Mouse (Mus musculus): ENCODE data around the gene Sox15. TPM values are rescaled to one million over a fixed set of nuclear protein-coding genes. Genes with fewer than 3 reads are reported as not detected.

The Sox15 gene
- polyA plus RNA-seq, 1 experiment from 2014 or later: not detected

DNA sequence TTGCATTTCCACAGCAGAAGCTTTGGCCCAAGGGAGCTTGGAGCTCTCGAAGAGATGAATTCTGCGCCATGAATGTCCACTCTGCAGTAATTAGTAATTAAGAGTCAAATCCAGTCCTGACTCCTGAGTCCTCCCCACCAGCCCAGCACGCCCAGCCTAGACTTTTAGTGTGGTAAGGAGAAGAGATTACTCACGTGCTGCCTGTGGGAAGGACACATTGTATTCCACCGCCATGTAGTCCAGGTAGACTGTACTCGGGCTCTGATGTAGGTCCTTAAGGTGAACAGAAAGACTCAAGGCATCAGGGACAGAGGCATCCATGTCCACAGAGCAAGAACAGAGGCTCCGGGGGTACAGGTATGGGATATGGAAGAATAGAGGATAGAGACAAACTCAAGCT lies 9.7 kb downstream of the Sox15 start:
- Histone ChIP-seq H3K9ac (replicated peaks) (no peak overlapping the region), H3K27ac (0 out of 2 replicates have a peak overlapping the region, but pooled peaks have one; percentile 9), H3K27me3 (no peaks in the 10 kb centered on the region), H3K9me3 (no peaks in the 10 kb centered on the region), H3K4me1 (replicated peaks) (peaks cover 25% of the 10 kb centered on the region), H3K36me3 (peaks cover 60% of the 10 kb centered on the region), H3K4me3 (replicated peaks) (no peak overlapping the region), H3K4me2 (no peak overlapping the region)
- WGBS: 92% methylated on average over 7 of the region's 7 CpGs
- no peak for ATAC-seq (ENCODE audit: insufficient number of reproducible peaks, insufficient read depth, low FRiP score, low TSS enrichment, low read depth)

DNA sequence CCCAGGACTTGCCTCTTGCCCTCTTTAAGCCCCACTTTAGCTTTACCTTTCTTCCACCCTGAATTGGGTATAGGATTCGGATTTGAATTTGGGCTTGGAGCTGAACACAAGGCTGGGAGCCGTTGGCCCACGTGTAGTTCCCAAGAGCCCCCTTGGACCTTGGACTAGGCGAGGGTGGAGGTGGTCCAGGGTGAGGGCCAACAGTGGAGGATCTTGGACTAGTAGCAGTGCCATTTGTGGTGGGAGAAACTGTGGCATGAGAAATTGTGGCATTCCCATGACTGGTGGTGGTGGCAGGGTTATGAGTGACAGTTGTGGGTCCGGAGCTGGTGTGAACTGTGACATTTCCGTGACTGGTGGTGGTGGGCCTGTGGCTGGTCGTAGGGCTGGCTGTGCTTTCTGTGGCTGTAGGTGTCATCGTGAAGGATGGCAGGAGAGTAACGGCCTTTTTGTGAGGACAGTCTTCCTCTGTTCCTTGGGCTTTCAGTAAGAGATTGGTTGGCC lies 10.4 kb downstream of the Sox15 start:
- Histone ChIP-seq H3K36me3 (peaks cover 67% of the 10 kb centered on the region), H3K27me3 (no peaks in the 10 kb centered on the region), H3K4me2 (no peak overlapping the region), H3K9me3 (no peaks in the 10 kb centered on the region), H3K4me3 (replicated peaks) (0 out of 2 replicates have a peak overlapping the region, but pooled peaks have one; percentile 12), H3K4me1 (replicated peaks) (peaks cover 32% of the 10 kb centered on the region), H3K9ac (replicated peaks) (no peak overlapping the region), H3K27ac (peak overlapping the region; percentile 50; the same call in 1 of the 2 replicates)
- 74% methylated on average over 9 of the region's 9 CpGs for WGBS
- no peak for ATAC-seq (ENCODE audit: insufficient number of reproducible peaks, insufficient read depth, low FRiP score, low TSS enrichment, low read depth)

DNA sequence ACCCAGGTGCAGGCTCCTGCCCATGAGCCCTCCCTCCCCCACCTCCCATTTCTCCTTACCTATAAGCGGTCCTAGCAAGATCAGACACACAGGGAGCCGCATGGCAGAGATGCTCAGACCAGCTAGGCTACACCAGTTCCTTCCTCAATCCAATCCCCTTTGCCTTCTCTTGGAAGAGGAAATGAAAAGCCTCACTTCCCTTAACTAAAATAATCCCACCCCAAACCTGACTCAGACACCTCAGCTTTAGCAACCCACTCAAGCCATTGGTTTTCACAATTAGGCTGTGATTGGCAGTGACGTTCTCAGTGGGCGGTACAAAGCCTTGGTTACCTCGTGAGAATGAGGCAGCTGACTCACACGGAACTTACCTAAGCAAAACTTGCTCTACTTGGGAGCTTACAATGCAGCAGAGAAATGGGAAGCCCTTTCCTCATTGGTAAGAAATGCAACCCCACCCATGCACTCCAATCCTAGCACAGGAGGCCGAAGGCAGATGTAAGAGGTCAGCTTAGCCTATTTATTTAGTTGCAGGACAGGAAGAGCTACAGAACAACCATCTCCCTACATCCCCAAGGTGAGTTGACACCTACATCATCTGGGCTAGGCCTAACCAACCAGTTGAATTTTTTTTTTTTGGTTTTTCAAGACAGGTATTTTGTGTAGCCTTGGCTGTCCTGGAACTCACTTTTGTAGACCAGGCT lies 11.0 kb downstream of the Sox15 start, which contains the start of gene Cd68:
Cd68 (minus strand) TSS at position 193 of the 704 bp plus-strand sequence.
- no peak within 1 kb of the TSS for H3K9ac ChIP-seq (replicated peaks)
- H3K27ac ChIP-seq: peak within 1 kb of the TSS; percentile 50; the same call in 1 of the 2 replicates
- 30% methylated on average over 7 of the region's 7 CpGs for WGBS
- no peaks in the 10 kb centered on the region for H3K27me3 ChIP-seq
- H3K4me3 ChIP-seq (replicated peaks): peak within 1 kb of the TSS; percentile 12
- H3K4me2 ChIP-seq: no peak within 1 kb of the TSS
- H3K36me3 ChIP-seq: peaks cover 72% of the 10 kb centered on the region
- no peaks in the 10 kb centered on the region for H3K9me3 ChIP-seq
- peaks cover 32% of the 10 kb centered on the region for H3K4me1 ChIP-seq (replicated peaks)
- ATAC-seq (ENCODE audit: insufficient number of reproducible peaks, insufficient read depth, low FRiP score, low TSS enrichment, low read depth): no peak

DNA sequence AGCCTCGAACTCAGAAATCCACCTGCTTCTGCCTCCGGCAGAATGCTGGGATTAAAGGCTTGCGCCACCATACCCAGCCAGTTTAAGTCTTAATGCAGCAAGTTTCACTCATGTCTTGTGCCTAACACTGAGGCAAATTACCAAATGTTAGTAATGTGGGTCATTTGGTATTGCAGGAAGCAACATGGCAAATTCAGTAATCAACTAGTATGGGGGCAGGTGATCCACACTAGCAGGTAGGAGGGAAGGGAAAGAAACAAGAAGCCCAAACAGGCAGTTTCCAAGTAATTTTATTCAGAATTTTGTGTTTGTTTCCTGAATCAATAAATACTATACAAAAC lies 11.5 kb downstream of the Sox15 start:
- WGBS: 86% methylated on average over 3 of the region's 3 CpGs
- H3K4me3 ChIP-seq (replicated peaks): peak overlapping the region; percentile 12
- no peaks in the 10 kb centered on the region for H3K9me3 ChIP-seq
- no peak for ATAC-seq (ENCODE audit: insufficient number of reproducible peaks, insufficient read depth, low FRiP score, low TSS enrichment, low read depth)
- H3K27ac ChIP-seq: no peak overlapping the region
- peaks cover 72% of the 10 kb centered on the region for H3K36me3 ChIP-seq
- no peak overlapping the region for H3K9ac ChIP-seq (replicated peaks)
- H3K4me2 ChIP-seq: no peak overlapping the region
- H3K4me1 ChIP-seq (replicated peaks): peaks cover 27% of the 10 kb centered on the region
- H3K27me3 ChIP-seq: no peaks in the 10 kb centered on the region

DNA sequence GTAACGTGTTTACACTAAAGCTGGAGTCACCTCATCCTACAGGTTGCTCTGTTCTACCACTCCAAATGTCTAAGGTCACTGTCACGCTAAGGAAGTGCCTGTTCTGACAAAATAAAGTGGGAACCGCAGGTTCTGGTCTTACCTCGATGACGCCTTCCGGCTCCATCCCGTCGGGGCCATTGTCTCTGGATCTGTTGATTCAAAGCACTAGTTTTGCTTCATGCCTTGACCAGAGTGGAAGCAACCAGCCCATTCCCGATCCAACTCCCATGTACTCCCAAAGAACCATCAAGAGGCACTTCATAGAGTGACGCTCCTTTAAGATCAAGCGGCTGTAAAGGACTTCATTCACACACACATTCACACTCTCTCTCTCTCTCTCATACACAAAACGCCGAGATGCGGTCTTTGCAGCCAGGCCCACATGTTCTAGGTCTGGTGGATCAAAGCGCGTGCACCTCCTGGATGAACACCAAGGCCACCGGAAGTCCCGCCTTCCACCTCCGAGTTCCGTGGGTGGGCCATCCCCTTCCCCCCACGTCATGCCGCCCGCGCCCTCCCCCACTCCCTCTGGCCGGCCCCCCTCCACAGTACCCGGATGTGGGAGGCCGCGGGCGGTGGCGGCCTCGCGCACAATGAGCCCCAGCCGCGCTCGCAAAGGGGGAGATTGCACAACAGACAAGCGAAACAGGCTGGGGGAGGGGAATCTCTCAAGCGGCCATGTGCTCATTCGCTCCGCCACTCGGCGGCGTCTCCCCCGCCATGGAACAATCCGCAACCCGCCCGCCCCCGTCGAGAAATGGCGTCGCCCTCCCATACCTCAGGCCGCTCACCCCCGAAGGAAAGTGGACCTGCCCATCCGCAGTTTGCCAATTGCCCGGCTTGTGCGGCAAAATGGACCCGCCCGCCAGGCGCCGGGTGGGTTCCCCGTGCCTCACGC lies 15.9 kb downstream of the Sox15 start:
- under 1% methylated on average over 60 of the region's 61 CpGs for WGBS
- Histone ChIP-seq H3K4me3 (replicated peaks) (peak overlapping the region; percentile 100), H3K27ac (peak overlapping the region; percentile 97), H3K9me3 (no peaks in the 10 kb centered on the region), H3K9ac (replicated peaks) (peak overlapping the region; percentile 99), H3K4me1 (replicated peaks) (peaks cover 22% of the 10 kb centered on the region), H3K36me3 (peaks cover 78% of the 10 kb centered on the region), H3K27me3 (no peaks in the 10 kb centered on the region), H3K4me2 (peak overlapping the region; percentile 98)
- peak; percentile 30; the same call in 1 of the 2 replicates for ATAC-seq (ENCODE audit: insufficient number of reproducible peaks, insufficient read depth, low FRiP score, low TSS enrichment, low read depth)

DNA sequence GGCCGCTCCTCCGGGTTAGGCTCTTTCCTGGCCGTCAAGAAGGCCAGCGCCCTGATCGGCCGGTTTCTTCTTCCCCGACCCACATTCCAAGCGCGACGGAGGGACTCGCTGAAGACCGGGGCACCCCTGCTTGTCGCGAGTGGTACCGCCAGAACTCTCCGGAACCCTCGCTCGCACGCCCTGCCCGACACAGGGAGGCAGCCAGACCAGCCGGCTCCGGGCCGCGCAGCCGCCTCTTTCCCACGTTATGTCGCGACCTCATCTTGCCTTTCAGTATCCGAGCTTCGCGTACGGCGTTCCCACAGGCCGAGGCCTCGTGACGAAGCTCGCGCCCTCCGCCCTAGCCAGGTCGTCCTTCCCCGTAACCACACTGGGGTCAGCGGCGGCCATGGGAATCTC lies 16.6 kb downstream of the Sox15 start:
- peaks cover 22% of the 10 kb centered on the region for H3K4me1 ChIP-seq (replicated peaks)
- H3K4me3 ChIP-seq (replicated peaks): peak overlapping the region; percentile 100
- peak; percentile 21 for ATAC-seq (ENCODE audit: insufficient number of reproducible peaks, insufficient read depth, low FRiP score, low TSS enrichment, low read depth)
- WGBS: under 1% methylated on average over 43 of the region's 43 CpGs
- peak overlapping the region; percentile 99 for H3K9ac ChIP-seq (replicated peaks)
- peaks cover 78% of the 10 kb centered on the region for H3K36me3 ChIP-seq
- peak overlapping the region; percentile 97 for H3K27ac ChIP-seq
- peak overlapping the region; percentile 98 for H3K4me2 ChIP-seq
- no peaks in the 10 kb centered on the region for H3K9me3 ChIP-seq
- H3K27me3 ChIP-seq: no peaks in the 10 kb centered on the region

DNA sequence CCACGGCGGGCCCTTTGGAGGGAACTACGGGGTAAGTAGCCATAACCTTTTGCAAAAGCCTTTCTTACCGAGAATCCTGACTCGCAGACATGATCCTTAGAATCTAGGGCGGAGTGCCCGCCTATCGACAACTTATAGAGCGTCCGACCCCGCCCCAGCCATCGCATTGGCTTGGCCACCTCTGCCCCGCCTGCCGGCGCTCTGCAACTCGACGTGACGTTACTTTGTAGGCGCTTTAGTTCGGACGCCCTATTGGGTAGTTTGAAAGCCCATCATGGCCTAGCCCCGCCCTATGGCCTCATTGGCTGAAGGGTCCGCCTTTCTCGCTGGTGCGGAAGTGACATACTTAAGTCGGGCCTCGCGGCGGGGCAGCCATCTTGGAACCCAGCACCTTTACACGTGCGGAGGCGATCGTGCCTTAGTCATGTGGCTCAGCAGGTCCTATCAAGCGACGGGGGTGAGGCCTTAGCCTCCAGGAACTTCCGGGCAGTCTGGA lies 17.1 kb downstream of the Sox15 start, which contains the start of gene Eif4a1:
Eif4a1 (minus strand) TSS at position 213 of the 496 bp plus-strand sequence.
- peak; percentile 98 for ATAC-seq (ENCODE audit: insufficient number of reproducible peaks, insufficient read depth, low FRiP score, low TSS enrichment, low read depth)
- H3K27ac ChIP-seq: peak within 1 kb of the TSS; percentile 97
- H3K4me2 ChIP-seq: peak within 1 kb of the TSS; percentile 98
- no peaks in the 10 kb centered on the region for H3K27me3 ChIP-seq
- H3K9me3 ChIP-seq: no peaks in the 10 kb centered on the region
- peaks cover 22% of the 10 kb centered on the region for H3K4me1 ChIP-seq (replicated peaks)
- H3K36me3 ChIP-seq: peaks cover 80% of the 10 kb centered on the region
- WGBS: under 1% methylated on average over 36 of the region's 36 CpGs
- peak within 1 kb of the TSS; percentile 100 for H3K4me3 ChIP-seq (replicated peaks)
- peak within 1 kb of the TSS; percentile 99 for H3K9ac ChIP-seq (replicated peaks)

DNA sequence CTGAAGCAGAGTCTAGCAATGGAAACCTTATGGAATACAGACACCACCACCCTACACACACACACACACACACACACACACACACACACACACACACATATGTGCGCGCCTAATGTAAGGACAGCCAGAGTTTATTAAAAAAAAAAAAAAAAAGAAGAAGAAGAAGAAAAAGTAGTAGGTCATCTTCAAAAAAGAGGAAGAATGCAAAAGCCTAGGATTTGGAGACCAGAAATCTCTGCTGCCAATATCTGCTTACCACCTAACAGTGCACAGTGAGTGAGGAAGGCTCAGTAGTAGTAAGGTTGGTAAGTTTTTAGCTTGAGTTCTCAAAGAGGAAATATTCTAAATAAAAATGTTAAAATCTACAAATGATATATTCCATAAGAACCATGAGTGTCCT lies 24.0 kb downstream of the Sox15 start:
- Histone ChIP-seq H3K4me3 (replicated peaks) (no peak overlapping the region), H3K4me2 (no peak overlapping the region)

DNA sequence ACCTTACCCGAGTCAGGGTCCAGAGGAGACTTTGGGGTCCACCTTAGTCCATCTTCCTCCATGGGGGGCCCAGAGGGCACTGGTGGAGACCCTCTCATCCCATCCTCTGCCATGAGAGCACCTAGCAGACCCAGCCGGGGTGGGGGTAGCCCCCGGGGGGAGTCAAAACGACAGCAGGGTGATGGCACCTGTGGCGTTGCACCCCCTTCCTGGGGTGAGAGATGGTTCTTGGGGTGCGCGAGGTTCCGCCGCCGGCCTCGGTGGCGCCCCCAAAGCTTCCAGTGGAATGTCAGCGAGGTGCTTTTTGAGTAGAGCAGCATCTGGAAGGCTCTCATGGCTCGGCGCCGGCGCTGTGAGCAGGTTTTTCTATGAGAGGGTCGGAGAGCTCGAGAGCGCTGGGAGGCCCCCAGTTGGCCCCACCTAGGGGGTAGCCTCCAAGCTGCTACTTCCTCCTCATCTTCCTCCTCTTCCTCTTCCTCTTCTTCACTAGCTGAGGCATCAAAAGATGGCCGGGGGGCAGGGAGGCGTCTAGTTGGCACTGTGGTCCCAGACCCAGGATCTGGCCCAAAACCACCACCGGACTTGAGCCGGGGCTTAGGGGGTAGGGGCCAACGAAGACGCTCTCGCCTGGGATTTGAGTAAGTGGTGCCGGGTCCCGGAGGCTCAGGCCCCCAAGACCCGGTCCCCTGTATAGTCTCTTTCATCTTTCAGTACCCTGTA lies 25.2 kb downstream of the Sox15 start:
- Histone ChIP-seq H3K4me3 (replicated peaks) (peak overlapping the region; percentile 86), H3K9me3 (no peaks in the 10 kb centered on the region), H3K27ac (no peak overlapping the region), H3K4me2 (peak overlapping the region; percentile 88), H3K27me3 (no peaks in the 10 kb centered on the region), H3K4me1 (replicated peaks) (peaks cover 25% of the 10 kb centered on the region), H3K36me3 (peaks cover 51% of the 10 kb centered on the region), H3K9ac (replicated peaks) (peak overlapping the region; percentile 83; the same call in 1 of the 2 replicates)
- ATAC-seq (ENCODE audit: insufficient number of reproducible peaks, insufficient read depth, low FRiP score, low TSS enrichment, low read depth): no peak
- WGBS: 89% methylated on average over 30 of the region's 30 CpGs

More for the DNA sequence above, 24.0 kb downstream of the Sox15 start:
- no peak for ATAC-seq (ENCODE audit: insufficient number of reproducible peaks, insufficient read depth, low FRiP score, low TSS enrichment, low read depth)
- H3K4me1 ChIP-seq (replicated peaks): peaks cover 25% of the 10 kb centered on the region
- H3K36me3 ChIP-seq: peaks cover 63% of the 10 kb centered on the region
- H3K9ac ChIP-seq (replicated peaks): no peak overlapping the region
- no peaks in the 10 kb centered on the region for H3K27me3 ChIP-seq
- H3K9me3 ChIP-seq: no peaks in the 10 kb centered on the region
- WGBS: 100% methylated on average over 2 of the region's 2 CpGs
- H3K27ac ChIP-seq: no peak overlapping the region

DNA sequence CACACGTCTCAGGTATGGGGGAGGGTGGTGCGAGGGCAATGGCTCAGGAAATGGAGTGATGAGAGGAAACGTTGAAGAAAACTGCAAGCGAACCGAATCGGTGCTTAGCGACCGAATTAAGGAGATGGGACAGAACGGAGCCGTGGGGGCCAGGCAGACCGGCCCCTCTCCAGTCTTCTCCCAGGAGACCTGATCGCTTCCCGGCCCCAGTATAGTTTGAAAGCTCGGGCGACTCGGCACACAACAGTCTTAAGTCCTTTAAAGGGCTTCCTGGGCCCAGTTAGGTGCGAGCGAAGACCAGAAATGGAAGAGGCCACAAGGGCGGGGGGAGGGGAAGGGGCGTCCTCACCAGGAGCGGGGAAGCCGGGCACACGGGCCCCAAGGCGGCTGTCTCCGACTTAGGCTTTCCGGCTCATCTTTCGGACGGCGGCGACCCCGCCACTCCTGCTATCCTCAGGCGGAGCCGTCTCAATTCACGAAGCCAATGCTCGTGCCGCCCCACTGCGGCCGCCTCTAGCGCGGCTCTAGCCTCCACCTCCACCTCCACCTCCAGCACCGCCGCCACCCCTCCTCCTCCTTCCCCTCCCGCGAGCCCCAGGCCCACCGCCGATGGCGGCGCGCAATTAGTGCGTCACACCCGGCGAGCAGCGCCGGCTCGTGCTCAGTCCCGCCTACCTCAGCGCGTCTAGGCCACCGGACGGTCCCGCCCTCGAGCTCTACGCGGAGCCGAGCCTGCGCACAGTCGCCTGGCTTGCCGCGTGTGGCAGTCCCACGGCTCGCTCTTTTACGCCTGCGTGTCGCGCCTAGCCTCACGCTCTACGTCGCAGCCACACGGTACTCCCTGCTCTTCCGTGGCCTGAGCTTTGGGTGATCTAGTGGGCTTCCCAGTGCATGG lies 26.4 kb downstream of the Sox15 start, which contains the start of gene Senp3:
Senp3 (minus strand) TSS at position 771 of the 895 bp plus-strand sequence.
- H3K9me3 ChIP-seq: no peaks in the 10 kb centered on the region
- WGBS: under 1% methylated on average over 77 of the region's 80 CpGs
- peak within 1 kb of the TSS; percentile 83 for H3K9ac ChIP-seq (replicated peaks)
- ATAC-seq (ENCODE audit: insufficient number of reproducible peaks, insufficient read depth, low FRiP score, low TSS enrichment, low read depth): peak; percentile 95
- peaks cover 38% of the 10 kb centered on the region for H3K36me3 ChIP-seq
- H3K4me2 ChIP-seq: peak within 1 kb of the TSS; percentile 88
- H3K4me1 ChIP-seq (replicated peaks): peaks cover 29% of the 10 kb centered on the region
- H3K27ac ChIP-seq: peak within 1 kb of the TSS; percentile 95
- peak within 1 kb of the TSS; percentile 86 for H3K4me3 ChIP-seq (replicated peaks)
- H3K27me3 ChIP-seq: no peaks in the 10 kb centered on the region
